Mouse (Mus musculus) E14TG2a.4 (cell line): ENCODE data around the gene Sympk.

Source experiments
- CTCF ChIP-seq: conservative IDR thresholded peaks from 2 replicates; pipeline ENCODE4 v1.5.1; 2014; ENCODE audit warnings: low read length
- NANOG ChIP-seq: IDR thresholded peaks from 2 replicates; pipeline ENCODE4 v1.6.1; 2014; ENCODE audit warnings: borderline replicate concordance, low read length, mixed read lengths

DNA sequence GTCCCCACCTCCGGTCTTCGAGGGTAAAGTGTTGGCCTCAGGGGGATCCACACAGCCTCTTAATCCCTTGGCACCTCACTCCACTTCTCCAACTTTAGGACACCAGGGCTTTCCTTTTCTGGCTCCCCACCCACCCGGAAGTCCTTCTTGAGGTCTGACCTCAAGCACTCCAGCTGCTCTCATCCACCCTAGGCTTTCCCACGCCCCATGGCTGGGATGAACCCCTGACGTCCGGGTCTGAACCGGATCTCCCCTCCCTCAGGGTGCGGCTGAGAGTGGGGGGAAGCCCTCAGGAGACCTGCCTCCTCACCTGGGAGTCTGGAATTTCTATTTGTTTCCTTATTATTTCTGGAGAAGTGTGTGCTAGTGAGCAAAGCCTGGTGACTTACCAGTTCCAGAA is 3.1 kb upstream of the Sympk start:
- no peak for TF ChIP-seq CTCF
- no peak for TF ChIP-seq NANOG
